Mouse (Mus musculus) c-Kit-positive CD71-positive TER-119-negative erythroid progenitor cells, embryonic 14.5 days (primary cell): ENCODE results near the gene Ajm1.

Source experiments
- DNase-seq: peaks from one replicate; pipeline ENCODE4 v3.0.0-alpha.2; 2013; ENCODE audit warnings: low read depth

The Ajm1 gene

DNA sequence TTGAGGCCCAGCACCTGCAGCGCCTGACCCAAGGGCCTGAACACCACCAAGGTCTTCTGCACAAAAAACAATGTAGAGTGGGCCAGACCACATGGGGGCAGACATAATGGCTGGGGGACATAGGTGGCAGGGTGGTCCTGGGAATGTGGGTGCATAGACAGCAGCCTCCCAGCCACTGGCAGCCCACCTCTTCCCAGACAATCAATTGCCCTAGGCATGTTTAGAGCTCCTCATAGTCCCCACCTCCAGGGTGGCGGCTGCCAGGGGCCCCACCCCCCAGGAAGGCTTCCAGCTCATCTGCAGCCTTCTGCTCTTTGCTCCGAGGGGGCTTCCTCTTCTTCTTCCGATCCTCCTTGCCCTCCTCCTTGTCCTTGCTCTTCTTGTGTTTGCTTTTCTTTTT lies 2.0 kb upstream of the Ajm1 start:
- DNase-seq, result no peak

DNA sequence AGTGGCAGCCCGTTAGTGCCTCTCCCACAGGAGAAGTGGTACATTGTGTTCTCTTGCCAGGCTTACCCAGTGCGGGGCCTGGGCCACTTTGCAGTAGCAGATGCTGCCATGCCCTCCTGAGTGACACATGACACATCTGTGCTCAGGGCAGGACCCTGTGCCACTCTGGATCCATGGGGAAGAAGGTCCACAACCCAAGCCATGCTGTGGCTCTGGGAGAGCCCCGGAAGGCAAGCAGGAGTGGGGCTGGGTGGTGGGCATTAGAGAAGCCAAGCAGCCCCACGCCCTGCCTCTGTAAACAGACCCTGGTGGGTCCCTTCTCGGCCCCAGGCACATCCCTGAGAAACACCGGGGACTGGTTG lies 1.5 kb upstream of the Ajm1 start:
- DNase-seq, result no peak

DNA sequence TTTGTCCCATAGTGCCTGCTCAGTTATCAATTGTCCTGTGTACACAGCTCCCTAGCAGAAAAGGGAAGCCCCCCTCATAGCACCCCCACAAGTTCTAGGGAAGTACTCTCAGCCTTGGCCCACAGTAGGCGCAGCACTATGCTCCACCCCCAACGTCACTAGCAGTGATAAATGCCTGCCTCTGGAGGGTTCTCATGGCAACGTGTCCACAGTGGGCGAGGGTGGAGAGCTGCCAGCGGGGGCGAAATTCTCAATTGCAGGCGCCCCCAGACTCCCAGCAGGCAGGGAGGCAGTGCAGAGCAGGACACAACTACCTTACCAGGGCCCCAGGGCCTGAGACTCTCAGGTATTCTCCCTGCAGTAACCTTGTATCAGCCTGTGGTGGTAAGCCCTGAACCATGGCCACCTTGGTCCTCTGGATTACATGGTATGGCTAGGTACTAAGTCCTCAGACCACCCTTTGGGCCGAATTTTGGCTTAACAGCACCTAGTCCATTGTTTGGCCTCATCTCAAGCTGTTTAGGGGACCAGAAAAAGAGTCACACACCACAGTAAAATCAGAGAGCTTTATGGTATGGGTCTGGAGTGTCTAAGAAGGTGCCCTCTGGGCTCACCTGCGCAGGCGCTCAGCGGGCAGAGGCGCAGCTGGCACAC lies 1.0 kb upstream of the Ajm1 start:
- DNase-seq, result no peak

DNA sequence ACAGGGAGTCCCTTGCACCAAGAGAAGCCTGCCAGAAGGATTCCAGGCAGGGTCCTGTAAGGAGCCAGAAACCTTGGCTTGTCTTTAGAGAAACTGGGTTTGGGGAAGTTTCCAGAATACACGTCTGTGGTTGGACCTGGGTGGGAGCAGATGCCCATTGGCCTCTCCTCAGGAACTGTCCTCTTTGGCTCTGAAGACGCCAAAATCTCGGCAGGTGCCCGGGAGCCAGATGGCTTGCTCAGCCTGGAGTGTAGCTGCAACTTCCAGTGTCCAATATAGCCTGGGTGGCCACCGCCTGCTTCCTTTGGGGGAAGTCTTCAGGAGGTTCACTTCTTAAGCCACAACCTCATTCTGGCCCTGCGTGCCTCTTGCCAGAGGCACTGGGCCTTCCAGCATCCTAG lies 344 bp upstream of the Ajm1 start:
- DNase-seq, result no peak

DNA sequence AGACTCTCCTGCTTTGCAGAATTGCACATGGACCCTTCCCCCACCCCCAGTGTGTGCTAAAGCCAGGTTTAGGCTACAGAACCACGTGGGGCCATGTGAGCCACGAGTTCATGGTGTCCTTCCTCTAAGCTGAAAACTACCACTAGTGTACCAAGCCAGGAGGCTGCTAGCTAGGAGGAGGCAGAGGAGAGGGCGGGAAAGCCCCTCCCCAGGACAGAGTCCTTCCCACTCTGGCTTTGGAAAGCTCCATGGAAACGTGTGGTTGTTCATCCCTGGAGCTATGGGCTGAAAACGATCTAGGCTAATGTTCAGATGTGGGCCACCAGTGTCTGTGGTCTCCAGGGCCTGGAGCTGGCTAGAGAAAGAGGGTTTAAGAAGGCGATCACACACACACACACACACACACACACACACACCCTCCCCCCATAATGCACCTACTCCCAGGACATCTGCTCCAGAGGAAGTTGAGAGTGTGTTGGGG lies 896 bp downstream of the Ajm1 start:
- no peak for DNase-seq

DNA sequence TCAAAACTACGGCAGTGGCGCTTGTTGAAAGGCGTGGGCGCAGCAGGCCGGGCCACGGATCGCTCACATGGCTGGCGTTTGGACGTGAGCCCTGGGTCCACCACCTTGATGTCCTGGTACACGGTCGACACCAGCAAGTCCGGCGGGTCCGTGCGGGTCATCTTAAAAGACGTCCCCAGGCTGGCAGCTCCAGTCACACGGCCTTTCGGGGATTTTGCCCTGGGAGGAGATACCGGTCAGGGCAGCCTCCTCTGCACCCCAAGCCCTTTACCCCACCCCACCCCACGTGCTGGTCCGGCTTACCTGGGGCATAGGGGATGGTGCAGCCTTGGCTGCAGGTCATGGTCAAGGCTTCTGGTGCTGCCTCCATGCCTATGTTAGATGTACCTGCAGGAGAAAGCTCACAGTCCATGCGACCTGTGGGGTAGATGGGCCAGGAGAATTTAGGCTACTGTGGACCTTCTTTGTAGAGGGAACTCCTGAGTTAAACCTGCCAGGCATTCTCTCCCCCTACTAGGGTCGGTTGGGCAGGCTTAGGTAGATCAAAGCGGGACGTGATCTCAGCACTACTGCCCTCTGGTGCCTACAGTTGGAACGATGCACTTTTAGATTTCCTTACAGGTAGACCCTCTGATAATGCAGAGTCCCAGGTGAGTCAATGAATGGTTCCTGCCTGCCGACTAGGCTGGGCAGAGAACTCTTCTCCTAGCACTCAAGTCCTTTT lies 1.7 kb downstream of the Ajm1 start:
- DNase-seq, result no peak

DNA sequence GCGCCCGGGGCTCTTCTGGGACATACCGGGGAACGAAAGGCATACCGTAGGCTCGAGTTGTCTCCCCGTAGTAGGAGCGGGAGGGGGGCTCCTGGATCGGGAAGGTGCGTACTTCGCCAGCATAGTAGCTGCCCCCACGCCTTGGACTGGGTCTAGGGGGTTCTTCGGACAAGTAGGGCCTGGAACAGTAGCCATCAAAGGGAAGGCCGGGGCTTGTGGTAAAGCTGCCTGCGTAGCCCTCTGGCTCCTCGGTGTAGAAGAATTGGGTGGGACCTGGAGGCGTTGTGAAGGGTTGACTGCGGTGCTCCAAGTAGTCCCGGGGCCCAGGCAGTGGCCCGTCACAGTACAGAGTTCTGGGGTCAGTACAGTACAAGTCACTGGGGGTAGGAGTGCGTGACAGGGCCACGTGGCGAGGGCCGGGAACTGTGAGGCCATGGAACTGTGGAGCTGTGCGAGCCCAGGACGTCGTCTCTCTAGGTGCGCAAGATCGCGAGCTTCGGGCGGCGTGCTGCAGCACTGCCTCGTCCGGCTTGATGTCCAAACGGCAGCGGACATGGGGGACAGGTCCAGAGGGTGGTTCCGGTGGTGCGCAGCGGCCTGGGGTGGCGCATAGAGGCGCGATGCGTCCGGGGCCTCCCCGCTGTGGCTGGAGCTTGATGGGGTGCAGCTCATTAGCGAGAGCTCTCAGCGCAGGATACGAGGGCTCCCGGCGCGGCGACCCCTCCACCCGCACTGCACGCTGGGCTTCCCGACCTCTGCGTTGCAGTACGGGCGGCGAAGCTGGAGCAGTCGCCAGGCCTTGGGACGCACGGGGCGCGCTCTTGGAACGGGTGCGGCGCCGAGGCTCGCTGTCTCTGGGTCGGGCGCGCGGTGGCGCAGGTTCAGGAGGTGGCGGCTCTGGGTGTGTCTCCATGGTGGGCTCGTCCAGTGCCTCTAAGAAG lies 2.5 kb downstream of the Ajm1 start:
- DNase-seq, result no peak

DNA sequence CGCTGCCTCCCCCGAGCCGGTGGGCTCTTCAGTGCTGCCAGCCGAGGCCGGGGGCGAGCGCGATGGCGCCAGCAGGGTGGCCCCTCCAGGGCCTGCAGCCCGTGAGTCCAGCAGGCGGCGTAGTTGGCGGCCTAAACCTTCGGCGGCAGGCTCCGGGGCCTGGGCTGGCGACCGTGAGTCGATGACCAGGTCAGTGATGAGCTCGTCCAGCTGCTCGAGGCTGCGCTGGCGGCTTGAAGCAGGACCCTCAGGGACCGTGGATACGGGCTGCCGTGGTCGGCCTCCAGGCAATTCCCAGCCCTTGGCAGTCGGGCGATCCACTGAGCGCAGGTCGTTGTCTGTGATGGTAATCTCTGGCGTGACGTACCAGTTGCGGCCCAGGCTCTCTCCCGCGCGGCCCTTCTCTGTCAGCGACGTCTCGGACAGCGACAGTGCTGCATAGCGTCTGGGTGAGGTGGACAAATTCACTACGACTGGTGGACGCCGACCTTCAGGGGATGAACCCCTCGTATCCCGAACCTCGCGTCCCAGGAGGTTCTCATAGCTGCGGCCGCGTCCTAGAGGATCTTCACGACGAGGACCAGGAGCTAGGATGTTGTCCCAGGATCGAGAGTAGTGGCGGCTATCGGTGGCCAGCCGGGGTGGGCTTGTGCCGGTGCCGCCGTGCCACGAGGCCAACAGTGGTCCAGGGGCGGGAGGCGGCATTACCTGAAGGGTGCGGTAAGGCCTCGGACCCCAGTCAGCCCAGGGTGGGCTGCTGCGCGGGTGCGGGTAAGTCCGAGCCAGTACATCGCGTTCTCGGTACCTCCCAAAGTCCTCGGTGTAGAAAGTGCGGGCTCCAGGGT lies 3.4 kb downstream of the Ajm1 start:
- no peak for DNase-seq

DNA sequence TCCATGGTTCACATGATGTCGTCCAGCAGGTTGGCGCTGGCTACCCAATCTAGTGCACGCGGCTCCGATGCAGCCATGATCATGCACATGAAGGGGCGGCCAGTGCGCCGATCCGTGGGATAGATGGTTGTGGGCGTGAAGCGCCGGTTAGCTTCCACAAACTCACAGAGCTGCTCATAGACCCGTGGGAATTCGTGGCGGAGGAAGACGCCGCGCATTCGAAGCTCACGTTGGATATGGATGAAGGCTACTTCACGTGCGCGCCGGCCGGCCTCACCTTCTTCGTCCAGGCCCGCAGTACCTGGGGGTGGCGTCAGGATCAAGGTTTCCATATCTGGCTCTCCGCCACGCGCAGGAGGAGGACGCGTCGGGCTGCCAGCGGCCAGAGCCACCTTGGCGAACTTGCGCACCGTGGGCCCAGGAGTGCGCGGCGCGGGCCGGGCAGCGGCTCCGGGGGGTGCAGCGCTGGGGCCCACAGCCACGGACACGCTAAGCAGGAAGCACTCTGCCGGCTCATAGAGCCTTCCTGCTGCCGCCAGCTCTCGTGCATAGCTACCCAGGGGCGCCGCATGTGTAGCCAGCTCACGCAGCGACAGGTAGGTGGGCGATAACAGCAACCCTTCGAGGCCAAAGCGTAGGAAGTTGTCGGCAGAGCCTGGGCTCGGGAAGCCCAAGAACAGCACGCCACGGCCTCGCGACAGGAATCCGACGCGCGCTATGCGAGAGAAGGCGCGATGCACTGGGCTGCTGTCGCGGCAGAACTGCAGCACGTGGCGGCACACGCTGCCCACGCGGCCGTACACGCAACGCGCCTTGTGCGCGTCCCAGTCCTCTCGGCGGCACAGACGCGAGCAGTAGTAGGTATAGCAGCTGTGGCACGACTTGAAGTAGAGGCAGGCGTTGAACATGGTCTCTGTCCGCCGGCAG lies 4.3 kb downstream of the Ajm1 start:
- no peak for DNase-seq

DNA sequence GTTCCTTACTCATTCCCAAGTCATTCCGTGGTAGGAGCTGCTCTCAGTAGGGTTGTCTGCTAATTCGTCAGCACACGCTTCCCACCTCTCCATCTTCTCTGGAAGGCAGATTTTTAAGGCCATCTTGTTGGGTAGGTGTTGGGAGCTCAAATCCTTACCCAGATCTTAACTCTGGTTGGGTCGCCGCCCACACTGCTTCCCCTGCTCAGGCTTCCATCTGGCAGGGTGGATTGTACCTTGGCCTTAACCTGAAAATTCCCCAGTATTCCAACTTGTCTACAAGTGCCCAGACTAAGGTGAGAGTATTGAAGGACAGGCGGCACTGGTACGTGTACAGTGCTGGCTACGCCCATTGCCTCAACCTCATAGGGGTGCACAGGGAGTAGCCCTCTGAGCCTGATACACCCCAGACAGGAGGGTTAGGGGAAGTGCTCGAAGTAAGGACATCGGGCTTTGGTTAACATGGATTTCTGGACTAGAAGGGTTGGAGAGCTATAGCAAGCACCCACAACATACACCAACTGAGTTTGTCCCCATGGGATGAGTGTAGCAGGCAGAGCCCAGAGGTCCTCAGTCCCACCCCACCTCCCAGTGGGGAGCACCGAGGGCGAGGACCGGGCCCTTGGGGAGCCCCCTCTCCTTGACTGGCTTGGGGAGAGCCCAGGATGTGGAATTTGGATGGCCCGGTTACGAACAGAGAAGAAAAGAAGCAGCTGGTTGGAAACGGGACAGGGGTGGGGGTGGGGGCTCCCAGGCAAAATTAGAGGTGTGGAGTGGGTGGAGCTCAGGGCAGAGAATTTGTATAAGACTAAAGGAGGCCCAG lies 5.3 kb downstream of the Ajm1 start:
- DNase-seq, result no peak

DNA sequence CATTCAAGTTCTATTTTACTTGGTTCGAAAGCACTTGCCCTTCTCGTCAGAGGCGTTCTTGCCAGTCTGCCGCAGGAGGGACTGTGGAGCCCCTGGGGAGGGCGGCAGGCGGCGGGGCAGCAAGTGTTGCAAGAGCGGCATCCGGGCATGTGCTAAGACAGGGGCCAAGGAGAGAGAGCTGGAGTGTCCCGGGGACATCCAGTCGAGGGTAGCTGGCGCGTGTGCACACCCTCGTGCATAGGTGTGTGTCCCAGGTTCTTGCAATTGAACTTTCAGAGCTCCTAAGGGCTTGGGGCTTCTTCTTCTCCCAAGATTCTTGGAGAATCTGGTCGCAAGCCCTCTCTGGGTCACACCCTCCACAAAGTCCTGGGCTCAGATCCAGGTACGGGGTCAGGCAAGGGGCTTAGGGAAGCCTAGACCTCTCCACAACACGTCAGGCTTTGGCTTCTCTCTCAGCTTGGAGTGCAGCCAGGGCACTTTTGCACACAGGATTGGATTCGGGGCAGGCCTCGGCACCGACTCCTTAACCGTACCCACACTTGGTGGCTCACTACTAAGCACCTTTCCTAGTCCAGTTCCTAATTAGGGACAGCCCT lies 6.0 kb downstream of the Ajm1 start:
- no peak for DNase-seq

DNA sequence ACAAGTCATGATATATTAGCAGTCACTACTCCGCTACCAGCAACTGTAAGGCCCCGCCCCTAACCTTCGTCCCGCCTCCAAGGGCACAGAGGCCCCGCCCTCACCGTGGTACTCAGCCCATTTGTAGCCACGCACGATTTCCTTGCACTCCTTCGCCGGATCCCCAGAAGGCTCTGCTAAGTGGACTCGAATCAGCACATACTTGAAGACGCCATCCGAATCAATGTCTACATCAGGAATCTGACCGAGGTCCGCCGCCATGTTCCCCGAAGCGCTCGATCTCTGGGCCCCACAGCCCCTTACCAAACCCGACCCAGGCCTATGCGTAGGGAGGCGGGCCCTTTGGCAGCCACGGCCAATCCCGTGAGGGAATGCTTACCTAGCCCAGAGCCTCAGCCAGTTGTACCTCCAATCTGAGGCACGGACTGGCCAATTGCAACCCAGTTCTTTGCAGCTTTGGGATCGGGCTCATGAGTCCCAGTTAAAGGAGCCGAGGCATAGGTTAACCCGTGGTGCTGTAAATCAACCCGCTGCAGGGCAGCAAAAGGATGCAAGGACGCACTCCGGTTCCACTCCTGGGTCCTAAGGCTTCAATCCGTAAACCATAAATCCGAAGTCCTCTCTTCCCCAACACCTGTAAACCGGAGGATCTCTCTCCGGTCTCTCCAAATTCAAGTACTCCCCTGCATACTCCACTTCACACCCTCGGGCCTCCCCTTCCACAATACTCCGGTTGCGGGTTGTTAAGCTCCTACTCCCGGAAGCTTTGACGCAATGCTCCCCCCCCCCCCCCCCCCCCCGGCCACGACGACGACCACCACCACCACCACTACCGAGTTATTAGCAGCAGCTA lies 6.8 kb downstream of the Ajm1 start, which contains the start of the genes Mamdc4 and Phpt1:
TSS of gene Mamdc4 (minus strand) at position 267 of the 853 bp plus-strand sequence.
TSS of gene Phpt1 (minus strand) at position 646 of the 853 bp plus-strand sequence.
- peak; percentile 93 for DNase-seq

DNA sequence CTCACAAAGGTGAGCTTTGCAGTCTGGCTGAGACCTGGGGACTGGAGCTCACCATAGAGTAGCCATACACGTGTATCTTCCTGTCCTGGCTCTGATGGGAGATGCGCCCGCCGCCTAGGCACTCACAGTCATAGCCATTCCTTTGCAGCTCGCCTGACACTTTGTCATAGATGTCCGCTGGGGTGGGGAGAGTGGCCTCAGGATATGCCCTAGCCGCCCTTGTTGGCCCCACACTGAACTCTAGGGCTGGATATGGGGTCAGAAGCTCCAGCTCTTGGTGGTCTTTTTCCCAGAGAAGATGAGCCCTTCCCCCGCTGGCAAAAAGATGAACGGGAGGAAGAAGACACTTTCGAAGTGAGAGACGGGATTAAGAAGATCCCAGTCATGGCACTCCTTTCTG lies 7.4 kb downstream of the Ajm1 start:
- DNase-seq, result no peak

DNA sequence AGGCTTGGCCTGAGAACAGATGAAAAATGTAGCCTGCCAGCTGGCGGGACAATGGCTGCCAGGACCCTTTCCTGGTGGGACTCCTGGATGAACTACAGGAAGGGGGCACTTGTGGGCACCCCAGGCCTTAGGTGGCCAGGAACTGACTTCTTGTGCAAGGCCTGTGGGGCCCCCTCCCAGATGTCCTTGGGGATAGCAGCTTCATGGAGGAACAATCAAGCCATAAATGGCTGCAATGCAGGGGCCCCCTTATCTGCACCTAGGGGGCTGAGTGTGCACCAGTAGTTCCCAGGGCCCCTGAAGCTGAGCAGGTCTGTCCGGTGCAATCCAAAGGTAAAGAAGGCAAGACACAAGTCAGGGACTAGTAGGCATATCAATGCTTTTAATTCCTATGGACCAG lies 8.5 kb downstream of the Ajm1 start:
- no peak for DNase-seq

DNA sequence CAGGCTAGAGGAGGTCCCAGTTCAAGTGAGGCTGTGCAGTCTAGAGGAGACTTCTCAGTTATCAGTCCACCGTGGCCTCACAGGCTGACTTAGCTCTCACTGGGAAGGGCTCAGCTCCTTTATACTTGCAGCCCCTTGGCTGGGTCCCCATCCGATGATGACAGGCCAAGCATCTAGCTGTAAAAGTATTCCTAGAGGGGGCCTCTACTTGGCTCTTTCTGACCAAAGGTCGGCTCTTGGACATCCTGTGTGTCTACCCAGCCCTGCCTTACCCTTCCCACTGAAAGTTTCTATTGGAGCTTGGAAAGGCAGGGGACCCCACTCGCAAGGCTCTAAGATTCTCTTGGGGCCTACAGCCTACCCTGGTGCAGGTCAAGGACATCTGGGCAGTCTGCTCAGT lies 10.3 kb downstream of the Ajm1 start:
- no peak for DNase-seq

DNA sequence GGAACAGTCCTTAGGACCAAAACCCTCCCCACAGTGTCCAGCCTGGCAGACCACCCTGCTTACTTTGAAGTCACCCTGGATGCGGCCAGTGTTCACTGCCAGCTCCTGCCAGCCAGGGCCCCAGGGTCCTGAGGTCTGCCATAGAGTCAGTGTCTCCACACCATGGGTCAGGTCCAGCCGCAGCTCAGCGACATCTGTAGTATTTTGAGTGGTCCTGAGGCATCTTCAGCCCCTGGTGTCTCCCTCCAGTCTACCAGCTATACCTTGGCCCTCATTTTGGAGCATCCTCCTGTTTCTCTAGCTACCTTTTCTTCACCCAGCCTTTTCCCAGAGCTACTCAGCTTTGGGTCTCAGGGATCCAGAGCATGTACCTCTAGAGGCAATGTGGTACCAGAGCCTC lies 12.2 kb downstream of the Ajm1 start:
- DNase-seq, result no peak

DNA sequence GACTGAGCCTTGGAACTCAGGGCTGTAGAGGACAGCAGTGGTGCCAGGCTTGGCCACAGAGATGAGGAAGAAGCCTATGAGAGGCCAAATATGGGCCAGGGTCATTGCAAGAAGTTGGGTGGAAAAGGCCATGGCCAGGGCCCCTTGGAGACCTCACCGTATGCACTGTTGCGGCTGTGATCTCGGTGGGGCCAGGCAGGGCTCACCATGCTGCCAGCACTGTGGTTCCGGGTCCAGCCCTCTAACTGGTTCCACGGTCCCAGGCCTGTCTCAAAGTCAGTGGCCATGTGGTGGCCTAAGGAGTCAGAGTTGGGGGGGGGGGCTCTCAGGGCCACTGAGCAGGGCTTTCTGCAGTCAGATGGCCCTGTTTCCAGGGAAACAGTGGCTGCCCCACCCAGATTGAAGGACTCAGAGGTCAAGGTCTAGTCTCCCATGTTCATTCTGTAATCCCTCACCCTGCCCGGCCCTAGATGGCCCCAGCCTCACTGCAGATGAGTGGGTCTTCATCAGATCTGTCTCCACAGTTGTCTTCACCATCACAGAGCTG lies 13.0 kb downstream of the Ajm1 start:
- no peak for DNase-seq

DNA sequence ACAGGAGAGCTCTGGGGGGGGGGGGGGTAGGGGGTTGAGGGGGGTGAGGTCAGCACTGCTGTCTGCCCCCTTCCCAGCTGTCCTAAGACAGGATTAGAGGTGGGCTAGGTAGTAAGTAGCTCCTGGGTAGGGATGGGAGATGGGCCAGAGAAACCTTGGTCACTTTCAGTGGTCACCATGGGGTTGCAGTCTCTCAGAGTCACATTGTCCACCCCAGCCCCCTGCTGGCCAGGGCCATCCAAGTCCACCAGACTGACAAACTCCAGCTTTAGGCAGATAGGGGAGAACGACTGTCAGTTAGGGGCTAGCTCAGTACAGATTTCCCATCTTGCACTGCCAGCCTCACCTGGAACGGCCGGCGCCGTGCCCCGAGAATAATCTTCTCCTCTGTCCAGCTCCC lies 15.0 kb downstream of the Ajm1 start:
- DNase-seq, result no peak
